In the genomic region with DNA sequence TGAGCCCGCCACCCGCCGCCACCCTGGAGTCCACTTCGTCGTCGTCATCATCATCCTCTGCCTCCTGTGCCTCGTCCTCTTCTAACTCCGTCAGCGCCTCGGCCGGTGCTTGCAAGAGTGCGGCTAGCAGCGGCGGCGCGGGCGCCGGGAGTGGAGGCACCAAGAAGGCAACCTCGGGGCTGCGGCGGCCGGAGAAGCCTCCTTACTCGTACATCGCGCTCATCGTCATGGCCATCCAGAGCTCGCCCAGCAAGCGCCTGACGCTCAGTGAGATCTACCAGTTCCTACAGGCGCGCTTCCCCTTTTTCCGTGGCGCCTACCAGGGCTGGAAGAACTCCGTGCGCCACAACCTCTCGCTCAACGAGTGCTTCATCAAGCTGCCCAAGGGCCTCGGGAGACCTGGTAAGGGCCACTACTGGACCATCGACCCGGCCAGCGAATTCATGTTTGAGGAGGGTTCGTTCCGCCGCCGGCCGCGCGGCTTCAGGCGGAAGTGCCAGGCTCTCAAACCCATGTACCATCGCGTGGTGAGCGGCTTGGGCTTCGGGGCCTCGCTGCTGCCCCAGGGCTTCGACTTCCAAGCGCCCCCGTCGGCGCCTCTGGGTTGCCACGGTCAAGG, we compare ENCODE assay signal across 8 mouse cellular contexts. TPM values are rescaled to one million over a fixed set of nuclear protein-coding genes. Genes with fewer than 3 reads are reported as not detected.
A peak's percentile ranks its signal among the peaks of the same experiment; 100 is the strongest.
DNase-seq lines count a peak whose midpoint lies in the region; ATAC-seq lines count a peak whose summit lies in the region.

No protein-coding gene starts in this region.

- DNase-seq in monocyte, adult 2 months (ENCODE audit: low read depth in 1 of 2, low spot score in 2 of 2) = peak; percentile 10 to 54
- DNase-seq in embryo, embryonic 9.5 days (ENCODE audit: extremely low spot score) = peak; percentile 66
- DNase-seq in lung, postnatal 10 days = peak; percentile 20
- peak; percentile 12 for DNase-seq in testis, postnatal 14 days (ENCODE audit: low spot score)
- DNase-seq in cerebellum, adult 11 months = no peak

- no peak for ATAC-seq in monocyte, adult 5-6 weeks (replicated peaks; ENCODE audit: insufficient number of reproducible peaks, low FRiP score, low TSS enrichment, poor library complexity, severe bottlenecking)
- ATAC-seq in hematopoietic stem cell, adult 5-6 weeks (replicated peaks in 1 of 2; ENCODE audit: insufficient read depth in 1 of 2, low FRiP score in 2 of 2, low TSS enrichment in 1 of 2, low read depth in 1 of 2, poor library complexity in 2 of 2, severe bottlenecking in 2 of 2) = peak; percentile 36 to 63; a peak in 3 of 4 replicates
- no peak for ATAC-seq in CD4-positive, CD25-positive, alpha-beta regulatory T cell, adult 4 months

RNA-seq across cellular contexts. Expression of gene Foxf2, which starts 0.7 kb away (rescaled TPM):
- not detected in 3 replicates for total RNA-seq in monocyte, adult 5-6 weeks (2017)
- total RNA-seq in hematopoietic stem cell, adult 5-6 weeks (2017) = 0.13 TPM in 1 of 2 replicates, not detected in the other
- polyA plus RNA-seq in CD4-positive, CD25-positive, alpha-beta regulatory T cell, adult 4 months (2017; shearing (Covaris generic)) = not detected

Comparison
In these comparisons a context has a peak if more than half of its experiments do, and no peak if none do; other contexts are left out.
1. ATAC-seq: peak in hematopoietic stem cell, adult 5-6 weeks (2 of 2); none in monocyte, adult 5-6 weeks (single experiment) and CD4-positive, CD25-positive, alpha-beta regulatory T cell, adult 4 months (single experiment).